Mouse (Mus musculus) gastrocnemius, adult 18-20 months (tissue): ENCODE measurements at regions not wholly inside any gene's neighbourhood (a gene's known extent, or its start where the extent isn't known, plus 50 kb on each side); places are given as distances from the start of the nearest gene placed in this dataset.

Experiments used
- DNase-seq: peaks from one replicate; pipeline ENCODE4 v3.0.0; 2021; ENCODE audit warnings: low spot score

DNA sequence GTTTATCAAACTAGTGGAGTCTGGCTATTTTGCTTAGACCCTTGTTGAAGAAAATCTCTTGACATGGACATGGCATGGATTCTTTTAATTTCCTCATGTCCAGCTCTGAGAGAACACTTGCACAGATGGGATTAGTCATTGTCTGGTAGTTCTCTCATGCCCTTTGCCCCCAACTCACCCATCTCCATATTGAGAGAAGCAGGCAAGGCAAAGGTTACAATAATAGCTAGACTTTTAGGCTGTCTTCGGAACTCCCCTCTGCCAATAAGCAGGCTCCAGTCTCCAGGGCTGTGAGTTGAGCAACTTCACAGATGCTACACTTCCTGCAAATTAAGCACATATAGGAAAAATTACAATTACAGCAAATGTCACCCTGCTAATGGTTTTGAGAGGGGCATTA lies 558.0 kb upstream of the Alcam start:
- DNase-seq: no peak

- no peak for DNase-seq
Observed at GRCm38 (mm10) chr16:52988852-52989397, 535.1 kb upstream of the Alcam start.

GRCm38 (mm10) chr16:52984336-52984735 lies 530.5 kb upstream of the Alcam start:
- no peak for DNase-seq

DNA sequence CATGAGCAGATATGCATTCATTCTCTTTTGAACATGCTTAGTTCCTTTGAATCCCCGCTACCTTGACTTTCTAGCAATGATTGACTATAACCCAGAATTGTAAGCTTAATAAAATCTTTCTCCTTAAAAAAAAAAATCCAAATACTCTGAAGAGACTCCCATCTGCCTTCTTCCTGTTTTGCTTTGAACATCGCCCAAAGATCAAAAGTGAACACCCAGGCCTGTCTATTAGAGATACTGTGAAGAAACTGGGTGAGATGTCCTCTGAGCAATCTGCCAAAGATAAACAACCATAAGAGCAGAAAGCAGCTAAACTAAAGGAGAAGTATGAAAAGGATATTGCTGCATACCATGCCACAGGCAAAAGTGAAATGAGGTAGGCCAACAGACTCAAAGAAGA lies 527.1 kb upstream of the Alcam start:
- DNase-seq: no peak

- no peak for DNase-seq
Observed at GRCm38 (mm10) chr16:52972811-52973210, 518.9 kb upstream of the Alcam start.

GRCm38 (mm10) chr16:52947679-52948078 lies 493.8 kb upstream of the Alcam start:
- DNase-seq: no peak

- no peak for DNase-seq
Observed at GRCm38 (mm10) chr16:52934749-52935148, 480.9 kb upstream of the Alcam start.

GRCm38 (mm10) chr16:52931978-52932377 lies 478.1 kb upstream of the Alcam start:
- DNase-seq: no peak

- DNase-seq: no peak
Observed at GRCm38 (mm10) chr16:52892467-52893255, 438.8 kb upstream of the Alcam start.

DNA sequence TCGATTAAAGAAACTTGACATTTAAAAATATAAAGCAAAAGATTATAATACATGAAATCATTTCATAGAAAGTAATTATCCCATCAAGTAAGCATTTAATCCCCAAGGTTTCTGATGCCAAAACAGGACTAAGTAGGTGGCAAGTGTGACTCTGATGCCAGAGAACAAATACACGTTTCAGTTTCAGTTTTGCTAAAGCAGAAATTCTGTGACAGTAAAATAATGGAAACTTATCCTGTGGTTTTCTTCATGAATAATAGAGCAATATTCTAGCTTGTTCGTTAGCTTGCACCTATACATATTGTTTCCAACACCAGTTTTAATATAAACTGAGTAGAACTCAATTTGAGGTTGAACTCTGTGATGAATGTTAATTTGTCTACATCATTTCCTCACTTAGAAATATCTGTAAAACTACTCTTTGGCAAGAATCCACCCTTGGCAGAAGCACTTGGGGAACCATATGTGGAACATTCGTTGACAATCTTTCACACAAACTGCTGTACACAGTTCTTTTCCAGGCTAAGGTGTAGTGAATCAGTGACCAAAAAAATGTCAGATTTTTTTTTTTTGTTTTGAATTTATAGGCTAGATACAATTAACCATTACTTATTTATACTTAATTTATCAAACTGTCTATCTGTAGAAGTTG lies 425.7 kb upstream of the Alcam start:
- no peak for DNase-seq

GRCm38 (mm10) chr16:52867833-52868232 lies 414.0 kb upstream of the Alcam start:
- DNase-seq: no peak

DNA sequence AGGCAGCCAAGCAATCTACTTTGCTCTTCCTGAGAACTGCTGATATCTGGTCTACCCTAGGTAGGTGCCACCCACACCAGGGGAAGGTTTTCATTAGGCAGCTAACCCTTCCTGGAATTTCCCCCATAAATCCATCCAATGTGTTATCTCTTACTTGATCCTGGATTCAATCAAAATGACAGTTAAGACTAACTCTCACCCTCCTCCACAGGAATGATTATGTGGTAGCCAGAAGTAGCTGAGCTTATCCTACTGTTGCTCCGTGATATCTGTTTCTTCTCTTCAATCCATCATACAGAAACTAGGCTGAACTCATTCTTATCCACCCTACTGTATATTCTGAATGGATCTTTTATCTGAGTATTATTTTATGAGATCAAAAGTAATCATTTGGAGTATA lies 409.7 kb upstream of the Alcam start:
- no peak for DNase-seq

- DNase-seq: no peak
Observed at GRCm38 (mm10) chr16:52861263-52861662, 407.4 kb upstream of the Alcam start.

DNA sequence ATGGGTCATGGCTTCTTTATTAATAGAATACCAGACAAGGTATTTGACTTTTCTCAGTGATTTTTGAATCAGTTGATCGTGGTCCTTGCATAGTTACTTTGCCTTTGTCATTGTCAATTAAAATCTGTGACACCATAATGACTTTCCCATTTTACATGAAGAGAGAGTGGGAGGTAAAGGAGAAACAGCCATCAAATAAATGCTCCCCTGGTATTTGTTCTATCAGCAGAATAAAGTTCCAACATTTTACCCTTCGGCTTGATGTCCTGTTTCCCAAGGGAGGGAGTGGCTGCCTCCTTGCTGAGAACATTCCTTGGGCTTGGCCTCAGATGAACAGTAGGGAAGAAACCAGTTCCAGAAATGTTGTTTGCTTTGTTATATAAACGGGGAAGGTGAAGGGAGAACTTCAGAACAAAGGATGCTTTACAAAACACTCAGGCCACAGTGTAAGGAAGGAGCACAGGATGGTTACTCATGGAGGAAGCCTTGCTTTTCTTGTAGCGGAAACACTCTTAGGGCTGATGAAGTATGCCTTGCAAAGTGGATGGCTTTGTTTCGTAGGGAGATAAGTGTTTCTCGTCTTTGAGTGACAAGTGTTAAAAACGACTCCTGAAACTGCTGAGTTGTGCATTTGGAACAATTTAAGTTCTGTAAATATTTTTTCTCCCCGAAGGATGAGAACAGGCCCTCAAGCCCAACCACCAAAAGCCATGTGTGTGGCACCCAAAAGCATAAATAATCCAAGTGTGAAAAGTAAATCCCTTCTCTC lies 404.8 kb upstream of the Alcam start:
- DNase-seq: no peak

GRCm38 (mm10) chr16:52851129-52851528 lies 397.3 kb upstream of the Alcam start:
- DNase-seq: no peak

GRCm38 (mm10) chr16:52818976-52819375 lies 365.1 kb upstream of the Alcam start:
- no peak for DNase-seq

DNA sequence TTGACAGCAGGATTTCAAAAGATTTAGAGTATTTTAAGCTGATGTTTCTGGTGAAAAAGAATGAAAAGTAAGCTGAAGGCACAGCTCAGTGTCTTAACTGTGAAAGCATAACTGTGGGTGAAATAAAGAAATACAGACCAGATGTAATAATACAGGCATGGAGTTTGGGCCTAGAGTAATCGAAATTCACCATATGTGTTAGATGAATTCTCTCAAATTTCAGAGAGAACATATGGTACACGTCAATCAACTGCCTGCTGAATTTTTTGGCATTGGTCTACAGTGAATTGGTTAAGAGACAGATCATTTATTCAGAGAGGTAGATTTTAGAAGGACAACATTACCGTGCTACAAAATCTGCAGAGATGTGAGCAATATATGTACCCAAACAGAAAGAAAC lies 357.3 kb upstream of the Alcam start:
- no peak for DNase-seq

DNA sequence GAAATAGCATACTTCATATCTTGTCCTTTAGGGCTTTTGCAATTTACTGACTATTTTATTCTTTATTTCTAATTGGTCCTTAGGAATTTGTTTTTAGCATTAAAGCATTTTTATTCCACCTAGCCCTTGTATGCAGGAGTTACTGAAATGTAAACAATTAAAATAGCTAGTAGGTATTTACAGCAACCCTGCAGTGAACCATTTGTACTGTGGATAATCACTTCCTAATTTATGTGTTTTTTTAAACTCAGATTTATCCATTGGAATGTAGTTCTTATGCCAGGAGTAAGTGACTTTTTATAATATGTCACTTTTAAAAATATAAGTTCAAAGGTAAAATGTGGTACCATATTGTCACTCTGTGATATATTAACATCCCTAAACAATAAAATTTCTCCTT lies 350.5 kb upstream of the Alcam start:
- no peak for DNase-seq

- no peak for DNase-seq
Observed at GRCm38 (mm10) chr16:52799715-52800392, 346.0 kb upstream of the Alcam start.

DNA sequence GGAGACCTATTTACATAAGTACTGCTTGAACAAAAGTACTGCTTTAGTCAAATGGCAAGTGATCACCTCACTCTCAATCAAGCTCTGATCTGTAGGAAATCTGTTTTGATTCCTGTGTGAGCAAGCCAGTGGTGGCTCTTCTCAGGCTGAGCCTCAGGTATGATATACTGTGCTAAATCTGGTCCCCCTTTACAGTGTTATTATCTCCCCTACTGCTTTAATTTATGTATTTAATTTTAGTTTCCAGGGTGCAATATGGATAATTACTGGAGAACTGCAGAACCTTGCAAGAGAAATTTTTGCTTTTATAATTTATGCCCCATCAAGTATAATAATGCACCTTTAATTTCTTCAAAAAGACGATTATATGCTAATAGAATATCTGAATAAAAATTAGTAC lies 341.3 kb upstream of the Alcam start:
- no peak for DNase-seq

DNA sequence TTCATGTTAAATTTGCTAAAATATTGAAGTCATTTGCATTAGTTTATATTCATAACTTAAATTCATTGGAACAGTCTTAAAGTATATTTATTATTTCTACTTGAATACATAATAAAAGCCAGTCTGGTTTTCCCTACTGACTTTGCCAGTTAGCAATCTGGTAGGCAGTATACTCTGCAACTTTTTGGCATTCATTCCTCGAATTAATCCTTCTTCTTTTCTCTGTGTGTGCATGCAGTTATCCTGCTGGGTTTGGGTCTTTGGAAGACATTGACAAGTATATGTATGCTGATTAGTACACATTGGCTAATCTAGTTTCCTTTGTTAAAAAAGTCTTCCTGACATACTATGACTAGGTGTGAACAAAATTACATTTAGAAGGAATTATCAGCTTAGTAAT lies 336.1 kb upstream of the Alcam start:
- DNase-seq: no peak

DNA sequence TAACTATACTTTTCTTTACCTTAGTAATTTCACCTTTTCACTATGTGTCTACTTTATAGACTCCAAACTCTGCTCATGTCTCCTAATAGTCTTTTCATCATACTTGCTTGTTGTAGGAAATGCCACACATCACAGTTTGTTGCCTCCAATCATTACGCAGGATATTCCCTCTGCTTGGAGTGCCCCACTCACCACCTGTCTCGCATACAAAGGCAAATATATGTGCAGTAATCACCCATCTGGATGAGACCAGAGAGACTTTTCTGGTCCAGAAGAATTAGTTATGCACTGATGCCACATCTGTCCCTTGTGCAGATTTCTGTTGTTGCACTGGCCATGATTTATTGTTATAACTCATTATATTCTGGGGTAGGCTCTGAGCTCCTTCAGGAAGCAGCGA lies 293.9 kb upstream of the Alcam start:
- DNase-seq: no peak
